ENCODE assay signal across 9 mouse cellular contexts in genomic region chr15:31365041-31365719, GRCm38 (mm10). TPM values are rescaled to one million over a fixed set of nuclear protein-coding genes. Genes with fewer than 3 reads are reported as not detected.
DNase-seq lines count a peak whose midpoint lies in the region; ATAC-seq and TF ChIP-seq lines count a peak whose summit lies in the region.
"Had no signal": no experiment of that assay in that cellular context is flagged by ENCODE, and none has a peak within 500 bp of the region (broad histone marks: within the 10 kb centered on the region; RNA-seq: fewer than 3 reads in every experiment).

No protein-coding gene starts in this region.

- H3K36me3 ChIP-seq in kidney, adult 2 months (ENCODE audit: control insufficient read depth, insufficient read depth, low read length), result no peaks in the 10 kb centered on the region
- no peaks in the 10 kb centered on the region for H3K36me3 ChIP-seq in hindbrain, embryonic 12.5 days
- H3K36me3 ChIP-seq in midbrain, embryonic 13.5 days, result no peaks in the 10 kb centered on the region

- no peak for TF ChIP-seq POLR2A in kidney, adult 2 months (IDR thresholded peaks at IDR 0.05; ENCODE audit: low read depth, low read length)
- no peak for TF ChIP-seq POLR2A in bone marrow, adult 2 months (IDR thresholded peaks at IDR 0.05; ENCODE audit: borderline replicate concordance, control insufficient read depth, low read depth, low read length)

- WGBS in kidney, adult 2 months, result 32% methylated on average over 11 of the region's 11 CpGs
- 28% methylated on average over 11 of the region's 11 CpGs for WGBS in bone marrow, adult 2 months
- WGBS in hindbrain, embryonic 12.5 days, result 16% methylated on average over 11 of the region's 11 CpGs
- WGBS in midbrain, embryonic 13.5 days, result 18% methylated on average over 11 of the region's 11 CpGs

- intact Hi-C loops in left cerebral cortex, postnatal 25 days (cut with DNase I), result loop anchor here (2.0 kb wide), 1 partner anchor 42 kb away; no protein-coding TSS in a partner anchor

- H3K4me3 ChIP-seq in kidney, adult 2 months (ENCODE audit: insufficient read depth, low read depth, low read length), result peak overlapping the region; percentile 95
- H3K4me3 ChIP-seq in bone marrow, adult 2 months (replicated peaks; ENCODE audit: control insufficient read depth, low read depth, low read length), result peak overlapping the region; percentile 72
- H3K4me3 ChIP-seq in hindbrain, embryonic 12.5 days, result peak overlapping the region; percentile 52; the same call in 1 of the 2 replicates
- H3K4me3 ChIP-seq in midbrain, embryonic 13.5 days (replicated peaks), result peak overlapping the region; percentile 55

- no peak overlapping the region for H3K9ac ChIP-seq in hindbrain, embryonic 12.5 days
- no peak overlapping the region for H3K9ac ChIP-seq in midbrain, embryonic 13.5 days (replicated peaks)

- H3K4me2 ChIP-seq in hindbrain, embryonic 12.5 days (replicated peaks), result peak overlapping the region; percentile 99
- H3K4me2 ChIP-seq in midbrain, embryonic 13.5 days (replicated peaks), result peak overlapping the region; percentile 100

- peak overlapping the region; percentile 95 for H3K27ac ChIP-seq in kidney, adult 2 months (ENCODE audit: insufficient read depth, low read depth, low read length)
- no peak overlapping the region for H3K27ac ChIP-seq in bone marrow, adult 2 months (ENCODE audit: control insufficient read depth, insufficient read depth, low read depth, low read length, poor library complexity)
- no peak overlapping the region for H3K27ac ChIP-seq in hindbrain, embryonic 12.5 days
- no peak overlapping the region for H3K27ac ChIP-seq in midbrain, embryonic 13.5 days

- peaks cover 18% of the 10 kb centered on the region; the same call in 1 of the 2 replicates for H3K4me1 ChIP-seq in kidney, adult 2 months (ENCODE audit: control insufficient read depth, insufficient read depth, low read length)
- H3K4me1 ChIP-seq in bone marrow, adult 2 months (ENCODE audit: control insufficient read depth, insufficient read depth, low read length), result no peaks in the 10 kb centered on the region; the same call in 1 of the 2 replicates
- H3K4me1 ChIP-seq in hindbrain, embryonic 12.5 days, result peaks cover 34% of the 10 kb centered on the region
- H3K4me1 ChIP-seq in midbrain, embryonic 13.5 days (replicated peaks), result peaks cover 34% of the 10 kb centered on the region

- no peak for ATAC-seq in hindbrain, embryonic 12.5 days (ENCODE audit: low FRiP score)
- no peak for ATAC-seq in midbrain, embryonic 13.5 days

- no peaks in the 10 kb centered on the region for H3K27me3 ChIP-seq in kidney, adult 2 months (replicated peaks; ENCODE audit: control insufficient read depth, insufficient read depth, low read length)
- peaks cover 70% of the 10 kb centered on the region for H3K27me3 ChIP-seq in hindbrain, embryonic 12.5 days
- peaks cover 71% of the 10 kb centered on the region for H3K27me3 ChIP-seq in midbrain, embryonic 13.5 days

- TF ChIP-seq CTCF in kidney, adult 2 months (conservative IDR thresholded peaks at IDR 0.05; ENCODE audit: insufficient read depth, insufficient read length, low read depth, low read length), result no peak
- TF ChIP-seq CTCF in bone marrow, adult 2 months (IDR thresholded peaks at IDR 0.05; ENCODE audit: control insufficient read depth, insufficient read depth, low read length), result no peak

- H3K9me3 ChIP-seq in hindbrain, embryonic 12.5 days (replicated peaks), result no peaks in the 10 kb centered on the region
- H3K9me3 ChIP-seq in midbrain, embryonic 13.5 days, result no peaks in the 10 kb centered on the region

- DNase-seq in kidney, adult 2 months, result no peak
- DNase-seq in kidney, postnatal 10 days, result no peak
- no peak for DNase-seq in left cerebral cortex, postnatal 25 days (ENCODE audit: low spot score in 2 of 2)
- no peak for DNase-seq in urinary bladder, postnatal 4 days (ENCODE audit: low spot score in 2 of 2)
- no peak for DNase-seq in layer of hippocampus, postnatal 10 days (ENCODE audit: low spot score in 2 of 2)
- DNase-seq: gastrocnemius, postnatal 25 days had no signal

RNA-seq across cellular contexts. Expression of gene Ankrd33b, which starts 2.3 kb away (rescaled TPM):
- polyA plus RNA-seq in kidney, adult 2 months (2012; rRNA removed), result 21.8 and 26.9 TPM in 2 replicates
- 1.2 and 3.9 TPM in 2 replicates for polyA plus RNA-seq in bone marrow, adult 2 months (2011; ENCODE audit: insufficient read depth, insufficient read length, low replicate concordance, missing spikeins)
- 0.85 and 0.87 TPM in 2 replicates for polyA plus RNA-seq in hindbrain, embryonic 12.5 days (2016; fragmentation: Nextera tagmentation; extraction: Ambion mirVana)
- polyA plus RNA-seq in midbrain, embryonic 13.5 days (2015; fragmentation: Nextera tagmentation; extraction: Ambion mirVana), result 0.64 and 0.86 TPM in 2 replicates
- total RNA-seq in left cerebral cortex, postnatal 25 days (2021), result 10 to 100 TPM; 56.1 to 61.6 TPM
- 10 to 100 TPM; 13.6 to 13.9 TPM for total RNA-seq in layer of hippocampus, postnatal 10 days (2021)
